Mouse (Mus musculus): ENCODE data around the gene Pip5k1b.

The Pip5k1b gene

GRCm38 (mm10) chr19:24543386-24544350 lies 12.0 kb downstream of the Pip5k1b start:
- DNase-seq (ENCODE audit: inconsistent ontology term) = no peak

GRCm38 (mm10) chr19:24542293-24542675 lies 13.4 kb downstream of the Pip5k1b start:
- no peak for DNase-seq (ENCODE audit: inconsistent ontology term)

- no peak for DNase-seq (ENCODE audit: inconsistent ontology term)
These were observed 13.9 kb downstream of the Pip5k1b start for GRCm38 (mm10) chr19:24541669-24542292.

GRCm38 (mm10) chr19:24540952-24541668 lies 14.6 kb downstream of the Pip5k1b start:
- no peak for DNase-seq (ENCODE audit: inconsistent ontology term)

GRCm38 (mm10) chr19:24539041-24539440 lies 16.6 kb downstream of the Pip5k1b start:
- DNase-seq (ENCODE audit: inconsistent ontology term) = no peak

GRCm38 (mm10) chr19:24538181-24538580 lies 17.5 kb downstream of the Pip5k1b start:
- DNase-seq (ENCODE audit: inconsistent ontology term) = no peak

GRCm38 (mm10) chr19:24537691-24538090 lies 18.0 kb downstream of the Pip5k1b start:
- DNase-seq (ENCODE audit: inconsistent ontology term) = no peak

- no peak for DNase-seq (ENCODE audit: inconsistent ontology term)
These were observed 18.8 kb downstream of the Pip5k1b start for GRCm38 (mm10) chr19:24536920-24537319.

- no peak for DNase-seq (ENCODE audit: inconsistent ontology term)
These were observed 19.4 kb downstream of the Pip5k1b start for GRCm38 (mm10) chr19:24536280-24536679.

- no peak for DNase-seq (ENCODE audit: inconsistent ontology term)
These were observed 20.5 kb downstream of the Pip5k1b start for GRCm38 (mm10) chr19:24535161-24535560.

- no peak for DNase-seq (ENCODE audit: inconsistent ontology term)
These were observed 20.9 kb downstream of the Pip5k1b start for GRCm38 (mm10) chr19:24534733-24535132.

- no peak for DNase-seq (ENCODE audit: inconsistent ontology term)
These were observed 26.6 kb downstream of the Pip5k1b start for GRCm38 (mm10) chr19:24528910-24529561.

- DNase-seq (ENCODE audit: inconsistent ontology term) = no peak
These were observed 27.4 kb downstream of the Pip5k1b start for GRCm38 (mm10) chr19:24528129-24528730.

- peak; percentile 44 for DNase-seq (ENCODE audit: inconsistent ontology term)
These were observed 28.1 kb downstream of the Pip5k1b start for GRCm38 (mm10) chr19:24527613-24527948.

- peak; percentile 27 for DNase-seq (ENCODE audit: inconsistent ontology term)
These were observed 28.7 kb downstream of the Pip5k1b start for GRCm38 (mm10) chr19:24526731-24527612.

- no peak for DNase-seq (ENCODE audit: inconsistent ontology term)
These were observed 32.0 kb downstream of the Pip5k1b start for GRCm38 (mm10) chr19:24523476-24524313.

GRCm38 (mm10) chr19:24521997-24522396 lies 33.7 kb downstream of the Pip5k1b start:
- no peak for DNase-seq (ENCODE audit: inconsistent ontology term)

GRCm38 (mm10) chr19:24521146-24521545 lies 34.5 kb downstream of the Pip5k1b start:
- DNase-seq (ENCODE audit: inconsistent ontology term) = no peak

- no peak for DNase-seq (ENCODE audit: inconsistent ontology term)
These were observed 35.8 kb downstream of the Pip5k1b start for GRCm38 (mm10) chr19:24519732-24520409.
